Mouse (Mus musculus) liver, embryonic 11.5 days (tissue): ENCODE measurements around the gene Selenoh. TPM values are rescaled to one million over a fixed set of nuclear protein-coding genes. Genes with fewer than 3 reads are reported as not detected.
"Not testable (repeated sequence)": the region's sequence is repeated elsewhere in the genome, so short reads cannot be mapped to it uniquely, and the experiment has no call there.

ENCODE experiments used
- ATAC-seq: fragments of 200-750 bp; cut with Nextera tagmentation; replicated peaks from 2 replicates; pipeline ENCODE4 v1.8.0; 2017; ENCODE audit warnings: moderate number of reproducible peaks, mild to moderate bottlenecking, moderate TSS enrichment, moderate library complexity; ENCODE audit not compliant: low FRiP score
- DNase-seq: peaks from one replicate; pipeline ENCODE4 v3.0.0-alpha.2; 2017; ENCODE audit warnings: low spot score
- H3K27ac ChIP-seq: fragments of 300-500 bp; sonication (generic); 2 replicates; pipeline ENCODE4 v1.5.1; 2014; ENCODE audit warnings: mild to moderate bottlenecking, low read depth, low read length, control low read depth
- H3K27me3 ChIP-seq: fragments of 300-500 bp; sonication (generic); replicated peaks from 2 replicates; pipeline ENCODE4 v1.6.1; 2014; ENCODE audit warnings: low read length, mixed read lengths; ENCODE audit not compliant: control insufficient read depth, insufficient read depth
- H3K36me3 ChIP-seq: fragments of 300-500 bp; sonication (generic); 2 replicates; pipeline ENCODE4 v1.6.1; 2014; ENCODE audit warnings: mild to moderate bottlenecking, low read length, moderate library complexity, mixed read lengths; ENCODE audit not compliant: control insufficient read depth, insufficient read depth
- H3K4me1 ChIP-seq: fragments of 300-500 bp; sonication (generic); replicated peaks from 2 replicates; pipeline ENCODE4 v1.6.1; 2014; ENCODE audit warnings: low read length, mixed read lengths; ENCODE audit not compliant: control insufficient read depth, insufficient read depth
- H3K4me2 ChIP-seq: fragments of 300-500 bp; sonication (generic); 2 replicates; pipeline ENCODE4 v1.6.1; 2014; ENCODE audit warnings: mild to moderate bottlenecking, control low read depth, moderate library complexity
- H3K4me3 ChIP-seq: fragments of 300-500 bp; sonication (generic); 2 replicates; pipeline ENCODE4 v1.5.1; 2014; ENCODE audit warnings: low read depth, low read length, control low read depth
- H3K9ac ChIP-seq: fragments of 300-500 bp; sonication (generic); 2 replicates; pipeline ENCODE4 v1.6.1; 2014; ENCODE audit warnings: low read depth, low read length, control low read depth
- H3K9me3 ChIP-seq: fragments of 300-500 bp; sonication (generic); 2 replicates; pipeline ENCODE4 v1.6.1; 2016; ENCODE audit warnings: low read length, inconsistent platforms, mixed read lengths; ENCODE audit not compliant: control insufficient read depth
- WGBS: fragments of 180-500 bp; shearing (Covaris S2); extraction: QIAGEN DNeasy Blood & Tissue Kit; methylation state at CpG from one replicate; pipeline ENCODE4 v1.1.7; 2014; 5-methylcytosine and 5-hydroxymethylcytosine counted together
- polyA plus RNA-seq: library from polyadenylated mRNA; unstranded; fragments of >200 nt; fragmentation: Nextera tagmentation; extraction: Ambion mirVana; gene quantifications from 2 replicates; pipeline ENCODE4 v1.2.1, GENCODE M21; 2014

Selenoh gene
- polyA plus RNA-seq, 1 experiment from 2014 or later: 264 TPM

DNA sequence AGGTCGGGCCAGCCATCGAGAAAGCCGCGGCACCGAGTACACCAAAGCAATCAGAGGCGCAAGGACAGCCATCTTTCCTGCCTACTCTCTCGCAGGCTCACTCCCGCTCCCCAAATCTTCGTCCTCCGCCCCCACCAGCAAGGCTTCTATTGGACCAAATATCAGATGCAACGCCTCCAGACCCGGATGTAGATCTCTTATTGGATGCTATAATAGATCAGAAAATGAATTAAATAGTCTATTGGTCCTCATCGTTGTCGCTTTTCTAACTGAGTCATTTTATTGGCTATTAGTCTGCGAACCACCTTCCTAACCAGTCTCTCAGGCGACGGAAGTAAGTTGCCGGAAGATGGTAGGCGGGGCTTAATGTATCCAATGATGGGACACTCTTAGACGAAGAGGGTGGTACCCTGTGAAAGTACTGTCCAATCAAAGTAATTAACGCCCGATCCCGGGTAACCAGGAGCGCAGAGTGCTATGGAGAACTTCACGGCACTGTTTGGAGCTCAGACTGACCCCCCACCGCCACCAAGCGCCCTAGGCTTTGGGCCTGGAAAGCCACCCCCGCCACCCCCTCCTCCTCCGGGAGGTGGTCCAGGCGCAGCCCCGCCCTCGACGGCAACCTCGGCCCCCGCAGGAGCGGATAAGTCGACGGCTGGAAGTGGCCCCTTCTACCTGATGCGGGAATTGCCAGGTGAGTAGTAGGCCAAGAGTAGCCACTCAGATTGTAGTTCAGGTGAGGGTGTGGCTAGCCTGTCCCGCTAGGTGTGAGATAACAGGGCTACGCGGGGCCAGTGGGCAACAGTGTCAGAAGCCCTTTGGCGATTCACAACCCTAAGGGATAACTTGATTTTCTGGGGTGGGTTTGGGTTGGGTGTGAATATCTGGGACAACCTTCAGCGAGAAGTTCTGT is 7.7 kb upstream of the Selenoh start, which contains the start of the genes Gm28635 and Med19:
Gene Gm28635 (minus strand): TSS at position 74 of the 913 bp plus-strand sequence.
Gene Med19 (plus strand): TSS at position 435 of the 913 bp plus-strand sequence.
- no peaks in the 10 kb centered on the region for H3K27me3 ChIP-seq
- peaks cover 19% of the 10 kb centered on the region for H3K4me1 ChIP-seq
- DNase-seq (peak; percentile 81), ATAC-seq (peak; percentile 97)
- H3K9me3 ChIP-seq: no peaks in the 10 kb centered on the region
- under 1% methylated on average over 44 of the region's 44 CpGs for WGBS
- peaks cover 18% of the 10 kb centered on the region; the same call in 1 of the 2 replicates for H3K36me3 ChIP-seq
- peak within 1 kb of the TSS; percentile 86 for H3K4me3 ChIP-seq
- H3K27ac ChIP-seq: peak within 1 kb of the TSS; percentile 44; the same call in 1 of the 2 replicates
- H3K4me2 ChIP-seq: peak within 1 kb of the TSS; percentile 70
- H3K9ac ChIP-seq: peak within 1 kb of the TSS; percentile 78

- peaks cover 22% of the 10 kb centered on the region; the same call in 1 of the 2 replicates for H3K36me3 ChIP-seq
- H3K27ac ChIP-seq: 0 out of 2 replicates have a peak overlapping the region, but pooled peaks have one; percentile 36
- peak overlapping the region; percentile 86 for H3K4me3 ChIP-seq
- 8% methylated on average over 22 of the region's 22 CpGs for WGBS
- no peaks in the 10 kb centered on the region for H3K27me3 ChIP-seq
- H3K4me1 ChIP-seq: peaks cover 19% of the 10 kb centered on the region
- peak overlapping the region; percentile 70 for H3K4me2 ChIP-seq
- no peak for DNase-seq
- H3K9me3 ChIP-seq: no peaks in the 10 kb centered on the region
- H3K9ac ChIP-seq: peak overlapping the region; percentile 66
- ATAC-seq: peak; percentile 42
Observed at GRCm38 (mm10) chr2:84677270-84677967, 6.8 kb upstream of the Selenoh start.

GRCm38 (mm10) chr2:84671535-84671934 is 965 bp upstream of the Selenoh start:
- not testable (repeated sequence) for H3K9ac ChIP-seq, H3K27ac ChIP-seq, H3K4me3 ChIP-seq, H3K9me3 ChIP-seq, DNase-seq, H3K4me1 ChIP-seq, H3K4me2 ChIP-seq, ATAC-seq, H3K27me3 ChIP-seq
- H3K36me3 ChIP-seq: peaks cover 25% of the 10 kb centered on the region; the same call in 1 of the 2 replicates
- WGBS: 79% methylated on average over 4 of the region's 5 CpGs

DNA sequence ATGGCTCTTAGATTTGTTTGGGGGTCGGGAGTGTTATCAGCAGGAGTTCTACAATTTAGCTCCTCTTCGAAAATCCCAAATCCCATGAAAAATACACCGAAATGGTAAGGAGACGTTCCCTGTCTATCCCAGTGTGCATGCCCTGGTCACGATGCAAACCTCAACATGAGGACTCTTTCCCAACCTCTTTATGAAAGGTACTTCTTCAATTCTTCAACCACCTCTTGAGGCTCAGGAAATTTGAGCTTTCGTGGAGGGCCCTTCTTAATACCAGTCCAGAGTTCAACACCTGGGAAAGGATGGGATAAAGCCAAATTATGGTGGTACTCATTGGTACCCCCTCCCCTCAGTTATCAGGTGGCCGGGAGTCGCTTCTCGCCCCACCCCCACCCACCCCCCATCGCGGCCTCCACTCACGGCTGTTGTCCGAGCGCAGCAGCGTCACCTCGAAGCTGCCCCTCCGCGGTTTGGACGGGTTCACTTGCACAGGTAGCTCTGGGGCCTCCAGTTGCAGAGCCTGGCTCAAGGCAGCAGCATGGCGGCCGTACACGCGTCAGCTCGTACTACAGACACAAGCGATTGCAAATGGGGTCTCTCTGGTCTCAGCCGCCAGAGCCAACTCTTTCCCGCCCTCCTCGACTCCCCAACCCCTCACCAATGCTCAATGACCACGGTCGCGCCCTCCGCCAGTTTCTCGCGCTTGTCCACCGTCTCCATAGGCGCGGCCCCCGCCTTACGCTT is 572 bp downstream of the Selenoh start:
- Histone ChIP-seq H3K9me3 (no peaks in the 10 kb centered on the region), H3K27me3 (no peaks in the 10 kb centered on the region), H3K4me3 (peak overlapping the region; percentile 78), H3K4me1 (peaks cover 4% of the 10 kb centered on the region; the same call in 1 of the 2 replicates), H3K36me3 (peaks cover 17% of the 10 kb centered on the region; the same call in 1 of the 2 replicates), H3K4me2 (peak overlapping the region; percentile 80), H3K27ac (peak overlapping the region; percentile 94), H3K9ac (peak overlapping the region; percentile 97)
- 2% methylated on average over 39 of the region's 39 CpGs for WGBS
- no peak for DNase-seq
- peak; percentile 70 for ATAC-seq

DNA sequence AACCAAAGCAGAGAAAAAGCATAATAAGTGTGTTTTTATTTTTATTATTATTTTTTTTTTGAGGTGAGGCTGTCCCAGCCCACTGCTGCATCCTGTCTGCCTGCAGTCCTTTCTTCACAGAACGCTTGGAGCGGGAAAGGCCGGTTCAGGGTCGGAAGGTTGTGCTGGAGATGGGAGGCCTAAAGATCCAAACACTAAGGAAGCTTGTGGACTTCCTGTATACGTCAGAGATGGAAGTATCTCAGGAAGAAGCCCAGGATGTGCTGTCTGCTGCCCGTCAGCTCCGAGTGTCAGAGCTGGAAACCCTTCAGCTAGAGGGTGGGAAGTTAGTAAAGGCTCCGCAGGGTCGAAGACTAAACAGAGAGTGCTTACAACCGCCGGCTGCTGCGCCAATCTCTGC is 4.5 kb downstream of the Selenoh start:
- 40% methylated on average over 12 of the region's 12 CpGs for WGBS

GRCm38 (mm10) chr2:84662866-84663265 is 7.7 kb downstream of the Selenoh start:
- Histone ChIP-seq H3K36me3 (no peaks in the 10 kb centered on the region), H3K4me2 (no peak overlapping the region), H3K27me3 (no peaks in the 10 kb centered on the region), H3K27ac (no peak overlapping the region), H3K4me1 (no peaks in the 10 kb centered on the region), H3K9me3 (no peaks in the 10 kb centered on the region), H3K4me3 (no peak overlapping the region), H3K9ac (no peak overlapping the region)
- no peak for ATAC-seq
- 29% methylated on average over 2 of the region's 2 CpGs for WGBS
- DNase-seq: no peak

More for the DNA sequence above, 4.5 kb downstream of the Selenoh start:
- 0 out of 2 replicates have a peak overlapping the region, but pooled peaks have one; percentile 19 for H3K27ac ChIP-seq
- no peaks in the 10 kb centered on the region for H3K9me3 ChIP-seq
- peaks cover 4% of the 10 kb centered on the region; the same call in 1 of the 2 replicates for H3K4me1 ChIP-seq
- H3K4me2 ChIP-seq: no peak overlapping the region
- peaks cover 6% of the 10 kb centered on the region; the same call in 1 of the 2 replicates for H3K36me3 ChIP-seq
- no peak overlapping the region for H3K4me3 ChIP-seq
- DNase-seq: no peak
- no peaks in the 10 kb centered on the region for H3K27me3 ChIP-seq
- no peak overlapping the region for H3K9ac ChIP-seq
- ATAC-seq: no peak

DNA sequence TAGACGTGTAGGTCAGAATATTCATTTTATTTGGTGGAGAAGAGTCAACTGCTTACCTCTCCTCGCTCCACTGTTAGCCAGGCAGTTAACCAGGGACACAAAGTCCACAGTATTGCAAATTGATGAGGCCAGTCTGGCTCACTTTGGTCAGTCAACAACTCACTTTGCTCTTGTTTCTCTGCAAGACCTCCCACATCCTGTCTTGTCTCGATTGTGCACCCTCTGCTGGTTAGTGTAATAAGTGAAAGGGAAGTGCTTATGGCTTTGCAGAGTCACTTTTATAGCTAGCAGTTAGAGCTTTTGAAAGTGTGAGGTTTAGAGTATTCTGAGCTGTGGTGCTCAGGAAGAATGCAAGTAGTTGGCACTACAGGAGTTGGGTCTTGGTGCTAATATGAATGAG is 10.3 kb downstream of the Selenoh start:
- WGBS: 54% methylated on average over 3 of the region's 3 CpGs
- ATAC-seq: peak; percentile 57; the same call in 1 of the 2 replicates
- Histone ChIP-seq H3K27ac (no peak overlapping the region), H3K36me3 (no peaks in the 10 kb centered on the region), H3K4me3 (no peak overlapping the region), H3K4me2 (no peak overlapping the region), H3K9me3 (no peaks in the 10 kb centered on the region), H3K9ac (no peak overlapping the region), H3K4me1 (no peaks in the 10 kb centered on the region), H3K27me3 (no peaks in the 10 kb centered on the region)
- no peak for DNase-seq

- DNase-seq: no peak
- Histone ChIP-seq H3K9ac (no peak within 1 kb of the TSS), H3K27me3 (no peaks in the 10 kb centered on the region), H3K4me2 (no peak within 1 kb of the TSS), H3K27ac (no peak within 1 kb of the TSS), H3K4me1 (no peaks in the 10 kb centered on the region), H3K9me3 (no peaks in the 10 kb centered on the region), H3K36me3 (no peaks in the 10 kb centered on the region), H3K4me3 (no peak within 1 kb of the TSS)
- no peak for ATAC-seq
- WGBS: 91% methylated on average over 32 of the region's 32 CpGs
Observed at GRCm38 (mm10) chr2:84658806-84659205, 11.8 kb downstream of the Selenoh start, which contains the start of gene Btbd18. Btbd18 (plus strand) TSS chr2:84659079.
